8 mouse cellular contexts compared by ENCODE assay signal in the genomic region with DNA sequence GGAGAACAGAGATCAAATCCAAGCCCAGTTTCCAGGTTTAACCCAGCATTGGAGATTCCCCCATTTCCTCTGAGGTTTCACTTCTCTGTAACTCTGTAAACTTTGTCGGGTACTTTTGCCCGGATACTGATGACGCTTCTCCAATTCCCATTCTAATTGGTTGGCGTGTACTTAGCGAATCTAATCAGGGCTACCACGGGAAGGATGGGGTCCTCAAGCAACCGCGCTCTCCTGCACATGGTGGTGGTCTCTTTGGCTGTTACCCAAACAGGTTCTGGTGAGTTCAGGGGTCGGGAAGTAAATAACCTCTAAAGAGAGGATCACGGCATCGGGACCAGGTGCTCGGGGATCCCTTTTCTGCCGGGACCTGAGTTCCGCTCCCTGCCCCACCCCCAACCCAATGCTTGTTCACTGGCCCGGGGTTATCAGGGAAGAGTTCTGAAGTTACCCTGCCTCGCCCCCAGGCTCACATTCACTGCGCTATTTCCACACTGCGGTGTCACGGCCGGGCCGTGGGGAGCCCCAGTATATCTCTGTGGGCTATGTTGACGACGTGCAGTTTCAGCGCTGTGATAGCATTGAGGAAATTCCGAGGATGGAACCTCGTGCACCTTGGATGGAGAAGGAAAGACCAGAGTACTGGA. TPM values are rescaled to one million over a fixed set of nuclear protein-coding genes. Genes with fewer than 3 reads are reported as not detected.
DNase-seq lines count a peak whose midpoint lies in the region; ATAC-seq and TF ChIP-seq lines count a peak whose summit lies in the region.

A gene (plus strand): TSS at position 163 of the 644 bp plus-strand sequence.

- POLR2A ChIA-PET in Patski (lab: Charles Lee), result no interaction called here

- no peaks in the 10 kb centered on the region for H3K9me3 ChIP-seq in hindbrain, embryonic 13.5 days

- no peak within 1 kb of the TSS for H3K27ac ChIP-seq in hindbrain, embryonic 13.5 days

- WGBS in hindbrain, embryonic 13.5 days, result 6% methylated on average over 26 of the region's 26 CpGs

- H3K27me3 ChIP-seq in Patski, result no peaks in the 10 kb centered on the region
- 0 out of 2 replicates have a peak, but pooled peaks cover 8% of the 10 kb centered on the region for H3K27me3 ChIP-seq in hindbrain, embryonic 13.5 days

- ATAC-seq in Patski, result peak; percentile 99
- ATAC-seq in hindbrain, embryonic 13.5 days (ENCODE audit: low FRiP score), result peak; percentile 98

- peak within 1 kb of the TSS; percentile 50 for H3K4me3 ChIP-seq in hindbrain, embryonic 13.5 days

- TF ChIP-seq CTCF in Patski (IDR thresholded peaks at IDR 0.05), result no peak

- H3K4me2 ChIP-seq in hindbrain, embryonic 13.5 days, result peak within 1 kb of the TSS; percentile 92

- H3K4me1 ChIP-seq in hindbrain, embryonic 13.5 days (replicated peaks), result peaks cover 4% of the 10 kb centered on the region; the same call in 1 of the 2 replicates

- in situ Hi-C loops in Patski (cut with MboI; ENCODE audit: low pct_unique_long_range_greater_than_20kb), result no loop called here

- CTCF ChIA-PET in Patski (lab: Charles Lee), result no interaction called here

- peak within 1 kb of the TSS; percentile 60 for H3K9ac ChIP-seq in hindbrain, embryonic 13.5 days

- DNase-seq in Patski (ENCODE audit: low read depth, low spot score), result peak; percentile 25
- peak; percentile 91 for DNase-seq in cerebellum, postnatal 14 days
- DNase-seq in frontal cortex, postnatal 14 days (ENCODE audit: low spot score in 2 of 2), result peak; percentile 78 to 95
- DNase-seq in layer of hippocampus, postnatal 25 days (ENCODE audit: extremely low spot score in 1 of 2, low spot score in 1 of 2), result peak; percentile 86 to 97
- peak; percentile 94 for DNase-seq in lung, postnatal 25 days (ENCODE audit: low spot score)
- peak; percentile 92 for DNase-seq in retina, embryonic 14.5 days (ENCODE audit: low spot score)
- DNase-seq in thymus, postnatal 4 days, result peak; percentile 92

- no peaks in the 10 kb centered on the region for H3K36me3 ChIP-seq in hindbrain, embryonic 13.5 days

RNA-seq across cellular contexts. Expression of the gene that starts here (rescaled TPM):
- 6.0 TPM for polyA plus RNA-seq in Patski (2021)
- polyA plus RNA-seq in hindbrain, embryonic 13.5 days (2015; fragmentation: Nextera tagmentation; extraction: Ambion mirVana), result 1.1 TPM in 2 replicates
- 1 to 10 TPM; 1.2 to 2.2 TPM for total RNA-seq in layer of hippocampus, postnatal 25 days (2021)

Comparison
In these comparisons a context has a peak if more than half of its experiments do, and no peak if none do; other contexts are left out.
1. DNase-seq: peak in every context shown above with its lines; median percentile 94 in lung, postnatal 25 days; 92 in retina, embryonic 14.5 days; 92 in thymus, postnatal 4 days; 92 in layer of hippocampus, postnatal 25 days; 91 in cerebellum, postnatal 14 days; 86 in frontal cortex, postnatal 14 days; 25 in Patski.